Mouse (Mus musculus) bone marrow, adult 2 months (tissue): Measurements from ENCODE around the gene Numa1.

Experiments used
- CTCF ChIP-seq: fragments of 200-500 bp; IDR thresholded peaks from 2 replicates; pipeline ENCODE4 v1.5.1; 2011; ENCODE audit warnings: low read length, control low read depth; ENCODE audit not compliant: control insufficient read depth, insufficient read depth
- POLR2A ChIP-seq: fragments of 200-500 bp; IDR thresholded peaks from 2 replicates; pipeline ENCODE4 v1.6.1; 2011; ENCODE audit warnings: low read depth, mild to moderate bottlenecking, control low read depth, low read length, borderline replicate concordance; ENCODE audit not compliant: control insufficient read depth

GRCm38 (mm10) chr7:101964551-101964950, 30.6 kb downstream of the Numa1 start:
- no peak for TF ChIP-seq POLR2A
- TF ChIP-seq CTCF, result no peak
